Mouse (Mus musculus): Measurements from ENCODE around the gene Zcchc12. TPM values are rescaled to one million over a fixed set of nuclear protein-coding genes. Genes with fewer than 3 reads are reported as not detected.

The Zcchc12 gene
- polyA plus RNA-seq (2015; fragmentation: Nextera tagmentation; extraction: Ambion mirVana), result 5.1 and 7.2 TPM in 2 replicates

DNA sequence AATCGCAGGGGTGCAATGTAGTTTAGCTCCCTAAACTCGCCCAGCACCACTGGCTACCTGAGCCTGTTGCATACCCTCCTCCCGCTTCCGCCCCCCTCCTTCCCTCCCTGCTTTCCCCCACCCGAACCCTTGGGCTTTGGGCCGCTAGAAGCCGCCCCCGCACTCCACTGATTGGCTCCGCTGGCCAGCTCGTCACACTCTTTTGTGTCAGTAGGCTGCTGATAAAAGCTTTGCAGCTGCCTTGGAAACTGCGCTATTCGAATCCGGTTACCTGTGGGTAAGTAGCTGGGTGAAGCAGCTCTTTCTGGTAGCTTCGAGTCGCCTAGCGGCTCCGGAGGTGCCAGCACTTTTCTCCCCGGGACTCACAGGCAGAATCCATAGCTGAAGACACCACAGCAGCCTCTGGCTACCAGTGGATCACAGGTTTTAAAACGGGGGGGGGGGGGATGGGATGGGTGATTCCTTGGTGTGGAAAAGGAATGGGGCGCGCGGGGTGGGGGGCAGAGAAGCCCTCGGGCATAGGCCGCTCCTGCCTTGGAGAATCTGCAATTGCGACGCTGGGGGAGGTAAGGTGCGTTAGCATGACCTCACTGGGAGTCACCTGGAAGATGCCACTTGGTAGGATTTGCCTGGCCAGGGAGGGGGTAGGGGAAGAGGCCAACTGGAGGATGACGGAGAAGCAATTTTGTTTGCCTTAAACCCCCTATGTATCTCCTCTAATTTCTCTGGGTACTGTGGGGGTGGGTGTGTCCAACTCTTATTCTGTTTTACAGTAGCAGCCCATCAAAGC is at the start of gene Zcchc12:
TSS of gene Zcchc12 (plus strand) at position 169 of the 790 bp plus-strand sequence.
- H3K9ac ChIP-seq, result peak within 1 kb of the TSS; percentile 37
- peak within 1 kb of the TSS; percentile 68 for H3K4me2 ChIP-seq
- no peak; the same call in 1 of the 2 replicates for ATAC-seq (ENCODE audit: extremely low read depth, insufficient number of reproducible peaks, low FRiP score, low TSS enrichment)
- H3K9me3 ChIP-seq, result no peaks in the 10 kb centered on the region
- H3K4me1 ChIP-seq, result peaks cover 16% of the 10 kb centered on the region
- H3K36me3 ChIP-seq, result no peaks in the 10 kb centered on the region
- no peak within 1 kb of the TSS for H3K27ac ChIP-seq (replicated peaks)
- WGBS, result 16% methylated on average over 27 of the region's 28 CpGs
- H3K27me3 ChIP-seq (replicated peaks), result peaks cover 16% of the 10 kb centered on the region; the same call in 1 of the 2 replicates
- H3K4me3 ChIP-seq, result peak within 1 kb of the TSS; percentile 41

DNA sequence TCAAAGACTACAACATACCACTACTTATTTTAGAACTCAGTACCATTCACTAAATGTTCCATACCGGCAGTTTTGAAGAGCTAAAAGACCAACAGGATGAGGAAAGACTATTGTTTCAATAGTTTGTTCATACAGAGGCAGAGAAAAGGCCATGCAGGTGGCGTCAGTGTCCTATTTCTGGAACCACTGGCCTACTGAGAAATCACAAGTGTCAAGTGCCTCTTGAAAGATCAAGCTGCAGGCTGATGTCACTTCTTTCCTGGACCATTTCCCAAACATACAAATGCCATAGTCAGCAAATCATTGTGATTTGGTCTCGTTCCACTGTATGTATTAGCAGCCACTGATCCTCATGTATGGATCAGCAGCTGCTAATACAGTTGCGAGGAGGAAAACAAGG is 49.0 kb upstream of the Zcchc12 start:
- Histone ChIP-seq H3K9ac (no peak overlapping the region), H3K9me3 (no peaks in the 10 kb centered on the region), H3K4me1 (0 out of 2 replicates have a peak, but pooled peaks cover 9% of the 10 kb centered on the region), H3K27ac (replicated peaks) (peak overlapping the region; percentile 78), H3K36me3 (peaks cover 18% of the 10 kb centered on the region; the same call in 1 of the 2 replicates), H3K4me3 (no peak overlapping the region), H3K27me3 (replicated peaks) (no peaks in the 10 kb centered on the region), H3K4me2 (no peak overlapping the region)
- no peak; the same call in 1 of the 2 replicates for ATAC-seq (ENCODE audit: extremely low read depth, insufficient number of reproducible peaks, low FRiP score, low TSS enrichment)
- 22% methylated on average over 4 of the region's 4 CpGs for WGBS

DNA sequence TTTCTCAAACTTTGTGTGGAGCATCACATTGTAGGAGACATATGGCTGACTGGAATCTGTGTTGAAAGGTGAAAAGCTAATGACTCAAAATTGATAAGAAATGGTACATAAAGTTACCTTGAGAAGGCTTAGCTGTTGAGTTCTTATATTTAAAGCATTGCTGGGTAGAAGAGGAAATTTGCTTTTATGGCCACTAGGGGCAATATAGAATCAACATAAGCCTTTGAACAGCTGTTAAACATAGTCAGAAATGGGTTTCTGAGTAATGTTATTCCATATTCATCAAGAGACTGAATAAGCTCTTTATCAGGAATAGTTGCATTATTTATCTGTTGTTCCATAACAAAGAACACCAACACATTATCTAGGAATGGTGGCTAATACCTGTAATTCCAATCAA is 45.6 kb upstream of the Zcchc12 start:
- Histone ChIP-seq H3K27ac (replicated peaks) (no peak overlapping the region), H3K27me3 (replicated peaks) (no peaks in the 10 kb centered on the region), H3K9ac (no peak overlapping the region), H3K4me2 (no peak overlapping the region), H3K9me3 (no peaks in the 10 kb centered on the region), H3K36me3 (peaks cover 18% of the 10 kb centered on the region; the same call in 1 of the 2 replicates), H3K4me1 (0 out of 2 replicates have a peak, but pooled peaks cover 9% of the 10 kb centered on the region), H3K4me3 (no peak overlapping the region)
- no peak for ATAC-seq (ENCODE audit: extremely low read depth, insufficient number of reproducible peaks, low FRiP score, low TSS enrichment)

DNA sequence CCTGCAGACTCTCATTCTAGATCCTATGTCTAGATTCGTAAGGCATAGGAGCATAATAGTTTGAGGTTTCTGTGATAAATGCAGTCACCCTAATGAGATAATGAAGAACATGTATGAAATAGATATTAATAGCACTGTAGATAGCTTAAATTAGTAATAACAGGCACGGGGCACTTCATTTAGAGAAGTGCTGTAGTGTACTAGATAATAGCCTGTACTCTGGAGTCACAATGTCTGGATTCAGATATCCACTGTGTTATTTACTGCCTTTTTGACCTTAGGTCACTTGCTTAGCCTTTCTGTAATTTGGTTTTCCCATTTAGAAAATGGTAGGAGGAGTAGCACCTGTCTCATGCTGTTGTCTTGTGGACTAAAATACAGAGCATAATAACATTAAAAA is 39.0 kb upstream of the Zcchc12 start:
- Histone ChIP-seq H3K4me3 (no peak overlapping the region), H3K4me2 (no peak overlapping the region), H3K4me1 (peaks cover 21% of the 10 kb centered on the region; the same call in 1 of the 2 replicates), H3K9ac (no peak overlapping the region), H3K36me3 (no peaks in the 10 kb centered on the region), H3K9me3 (no peaks in the 10 kb centered on the region), H3K27me3 (replicated peaks) (no peaks in the 10 kb centered on the region), H3K27ac (replicated peaks) (peak overlapping the region; percentile 50)
- ATAC-seq (ENCODE audit: extremely low read depth, insufficient number of reproducible peaks, low FRiP score, low TSS enrichment), result no peak
- 31% methylated on average over 2 of the region's 2 CpGs for WGBS

DNA sequence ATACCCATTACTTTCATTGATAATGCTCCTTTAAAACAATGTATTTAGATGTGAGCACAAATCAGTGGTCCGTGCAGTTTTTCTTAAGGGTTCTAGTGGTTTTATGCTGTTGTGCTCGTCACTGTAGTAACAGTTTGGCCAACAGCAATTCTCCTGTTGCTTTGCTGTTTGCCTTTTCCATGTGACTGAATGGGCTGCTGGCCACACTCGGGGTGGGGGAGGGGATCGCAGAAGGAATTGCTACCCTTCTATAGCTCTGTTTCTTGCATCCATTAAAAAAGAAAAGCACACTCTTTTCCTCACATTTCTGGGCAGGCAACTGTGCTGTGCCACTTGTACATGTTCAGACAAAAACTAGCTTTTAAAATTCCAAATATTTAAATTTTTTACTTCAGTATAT is 34.1 kb upstream of the Zcchc12 start:
- ATAC-seq (ENCODE audit: extremely low read depth, insufficient number of reproducible peaks, low FRiP score, low TSS enrichment), result no peak
- no peak overlapping the region for H3K4me2 ChIP-seq
- no peaks in the 10 kb centered on the region for H3K9me3 ChIP-seq
- no peaks in the 10 kb centered on the region for H3K27me3 ChIP-seq (replicated peaks)
- H3K27ac ChIP-seq (replicated peaks), result no peak overlapping the region
- H3K9ac ChIP-seq, result no peak overlapping the region
- H3K4me3 ChIP-seq, result no peak overlapping the region
- peaks cover 20% of the 10 kb centered on the region; the same call in 1 of the 2 replicates for H3K4me1 ChIP-seq
- no peaks in the 10 kb centered on the region for H3K36me3 ChIP-seq
- 25% methylated on average over 4 of the region's 4 CpGs for whole genome bisulfite sequencing

DNA sequence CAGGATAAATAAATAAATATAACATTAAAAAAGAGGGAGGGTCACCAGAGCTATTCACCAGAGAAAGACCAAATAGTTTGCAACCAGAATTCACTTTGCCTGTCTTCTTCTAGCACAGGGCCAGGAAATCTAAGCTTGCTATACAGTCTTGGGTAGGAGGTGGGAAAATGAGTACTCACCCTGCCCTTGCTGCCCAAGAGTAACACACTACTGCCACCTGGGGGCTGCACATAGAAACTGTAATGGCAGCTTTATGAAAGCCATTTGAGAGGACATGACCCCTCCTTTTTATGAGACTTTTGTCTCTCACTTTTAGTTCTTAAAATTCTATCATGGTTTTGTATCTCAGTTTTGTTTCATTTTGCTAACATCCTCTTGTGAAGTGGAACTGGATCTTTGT is 12.1 kb upstream of the Zcchc12 start:
- Histone ChIP-seq H3K4me3 (no peak overlapping the region), H3K36me3 (no peaks in the 10 kb centered on the region), H3K27ac (replicated peaks) (no peak overlapping the region), H3K4me2 (no peak overlapping the region), H3K4me1 (no peaks in the 10 kb centered on the region), H3K9ac (no peak overlapping the region), H3K9me3 (no peaks in the 10 kb centered on the region), H3K27me3 (replicated peaks) (no peaks in the 10 kb centered on the region)
- no peak for ATAC-seq (ENCODE audit: extremely low read depth, insufficient number of reproducible peaks, low FRiP score, low TSS enrichment)

DNA sequence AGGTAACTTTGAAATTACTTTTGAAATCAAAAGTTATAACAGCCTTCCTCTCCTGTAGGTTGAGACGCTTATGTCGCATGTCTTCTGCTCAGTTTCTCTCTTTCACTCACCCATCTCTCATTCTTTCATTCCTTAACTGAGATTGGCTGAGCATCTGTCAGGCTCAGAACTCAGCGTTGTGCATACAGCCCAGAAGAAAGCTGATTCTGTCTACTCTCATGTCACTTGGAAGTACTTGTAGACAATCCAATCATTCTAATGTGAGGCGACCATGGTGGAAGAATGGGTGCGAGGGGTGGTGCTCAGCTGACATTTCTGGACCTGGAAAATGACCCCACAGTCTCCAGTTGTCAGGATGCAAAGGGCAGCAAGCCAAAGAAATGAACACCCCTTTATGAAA is 9.7 kb upstream of the Zcchc12 start:
- H3K9me3 ChIP-seq, result no peaks in the 10 kb centered on the region
- no peak for ATAC-seq (ENCODE audit: extremely low read depth, insufficient number of reproducible peaks, low FRiP score, low TSS enrichment)
- H3K4me3 ChIP-seq, result no peak overlapping the region
- H3K9ac ChIP-seq, result no peak overlapping the region
- WGBS, result 55% methylated on average over 5 of the region's 5 CpGs
- no peaks in the 10 kb centered on the region for H3K27me3 ChIP-seq (replicated peaks)
- no peak overlapping the region for H3K27ac ChIP-seq (replicated peaks)
- H3K4me2 ChIP-seq, result no peak overlapping the region
- no peaks in the 10 kb centered on the region for H3K4me1 ChIP-seq
- no peaks in the 10 kb centered on the region for H3K36me3 ChIP-seq

DNA sequence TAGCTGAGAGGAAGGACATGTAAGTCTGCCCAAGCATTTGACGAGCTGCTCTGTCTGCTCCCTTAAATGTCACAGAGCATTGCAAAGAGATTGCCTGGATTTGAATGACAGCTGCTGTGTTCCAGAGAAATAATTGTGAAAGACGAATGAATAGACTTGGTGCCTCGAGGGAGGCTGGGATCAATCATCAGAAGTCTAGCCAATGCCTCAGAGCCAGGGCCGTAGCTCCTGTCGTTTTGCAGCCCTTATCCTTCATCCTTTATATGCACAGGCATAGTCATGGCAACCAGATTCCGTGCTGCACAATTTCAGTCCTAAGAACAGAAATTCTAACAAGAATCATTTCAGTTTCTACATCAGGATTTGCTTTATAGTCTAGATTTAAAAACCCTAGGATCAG is 9.3 kb upstream of the Zcchc12 start:
- H3K4me2 ChIP-seq, result no peak overlapping the region
- no peaks in the 10 kb centered on the region for H3K4me1 ChIP-seq
- no peaks in the 10 kb centered on the region for H3K36me3 ChIP-seq
- H3K4me3 ChIP-seq, result no peak overlapping the region
- no peak overlapping the region for H3K9ac ChIP-seq
- H3K9me3 ChIP-seq, result no peaks in the 10 kb centered on the region
- no peak overlapping the region for H3K27ac ChIP-seq (replicated peaks)
- 35% methylated on average over 6 of the region's 6 CpGs for whole genome bisulfite sequencing
- H3K27me3 ChIP-seq (replicated peaks), result no peaks in the 10 kb centered on the region
- ATAC-seq (ENCODE audit: extremely low read depth, insufficient number of reproducible peaks, low FRiP score, low TSS enrichment), result no peak

DNA sequence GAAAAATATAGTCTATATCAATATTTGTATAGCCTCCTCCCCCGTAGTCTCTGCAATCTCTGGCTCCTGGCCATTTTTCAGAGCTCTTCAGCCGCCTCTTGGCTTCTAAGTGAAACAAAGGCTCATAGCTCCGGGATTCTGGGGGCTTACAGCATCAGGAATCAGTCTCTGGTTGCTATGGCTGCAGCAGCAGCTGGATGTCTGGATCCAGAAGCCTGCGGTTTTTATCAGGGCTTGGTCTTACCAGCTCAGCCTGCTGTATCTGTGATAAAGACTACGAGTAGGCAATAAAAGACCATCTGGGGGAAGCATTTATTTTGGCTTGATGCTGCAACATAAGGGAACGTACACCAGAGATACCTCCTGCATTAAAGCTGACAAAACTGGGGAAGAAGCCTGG is 1.8 kb upstream of the Zcchc12 start:
- no peak overlapping the region for H3K4me2 ChIP-seq
- H3K4me3 ChIP-seq, result no peak overlapping the region
- whole genome bisulfite sequencing, result 19% methylated on average over 6 of the region's 6 CpGs
- no peaks in the 10 kb centered on the region for H3K36me3 ChIP-seq
- no peak overlapping the region for H3K27ac ChIP-seq (replicated peaks)
- ATAC-seq (ENCODE audit: extremely low read depth, insufficient number of reproducible peaks, low FRiP score, low TSS enrichment), result no peak
- no peak overlapping the region for H3K9ac ChIP-seq
- H3K4me1 ChIP-seq, result peaks cover 16% of the 10 kb centered on the region
- H3K9me3 ChIP-seq, result no peaks in the 10 kb centered on the region
- H3K27me3 ChIP-seq (replicated peaks), result peaks cover 16% of the 10 kb centered on the region; the same call in 1 of the 2 replicates

DNA sequence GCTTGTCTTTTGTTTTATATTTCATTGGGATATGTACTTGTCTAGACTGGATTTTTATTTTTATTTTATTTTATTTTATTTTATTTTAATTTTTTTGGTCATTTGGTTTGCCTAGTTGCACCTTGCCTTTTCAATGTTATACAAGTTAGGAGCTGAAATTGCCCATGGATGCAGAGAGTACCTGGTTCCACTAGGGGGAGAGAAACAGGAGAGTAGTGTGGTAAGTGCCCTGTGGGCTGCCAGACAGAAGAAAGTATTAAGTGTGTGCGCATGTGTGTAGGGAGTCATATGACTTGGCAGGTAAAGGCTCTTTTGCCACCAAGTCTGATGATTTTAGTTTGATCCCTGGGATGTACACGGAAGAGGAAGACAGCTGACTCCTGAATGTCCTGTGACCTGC is 13.8 kb downstream of the Zcchc12 start:
- no peak for ATAC-seq (ENCODE audit: extremely low read depth, insufficient number of reproducible peaks, low FRiP score, low TSS enrichment)
- WGBS, result 57% methylated on average over 2 of the region's 2 CpGs
- Histone ChIP-seq H3K9ac (no peak overlapping the region), H3K4me3 (no peak overlapping the region), H3K9me3 (no peaks in the 10 kb centered on the region), H3K4me2 (no peak overlapping the region), H3K27me3 (replicated peaks) (no peaks in the 10 kb centered on the region), H3K36me3 (no peaks in the 10 kb centered on the region), H3K27ac (replicated peaks) (no peak overlapping the region), H3K4me1 (no peaks in the 10 kb centered on the region)

DNA sequence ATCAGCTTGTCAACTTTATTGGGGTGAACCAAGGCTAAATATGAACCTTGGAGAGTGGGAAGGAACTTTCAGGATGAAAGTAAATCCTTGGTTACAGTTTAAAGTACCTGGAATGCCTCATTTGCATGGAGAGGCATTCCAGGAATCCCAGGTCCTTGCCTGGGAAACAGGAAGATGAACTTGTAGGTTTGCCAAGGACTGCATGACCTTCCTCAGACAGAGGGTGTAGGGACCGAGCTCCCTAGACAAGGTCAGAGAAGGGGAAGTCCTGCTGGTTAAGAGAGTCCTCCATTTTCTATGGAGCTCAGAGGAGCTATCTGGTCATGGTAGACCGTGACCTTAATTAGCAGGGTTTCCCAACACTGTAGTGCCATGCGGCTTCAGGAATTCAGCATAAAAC is 15.5 kb downstream of the Zcchc12 start:
- Histone ChIP-seq H3K9me3 (no peaks in the 10 kb centered on the region), H3K4me1 (no peaks in the 10 kb centered on the region), H3K27me3 (replicated peaks) (no peaks in the 10 kb centered on the region), H3K9ac (no peak overlapping the region), H3K27ac (replicated peaks) (no peak overlapping the region), H3K4me3 (no peak overlapping the region), H3K4me2 (no peak overlapping the region), H3K36me3 (no peaks in the 10 kb centered on the region)
- WGBS, result 71% methylated on average over 3 of the region's 3 CpGs
- ATAC-seq (ENCODE audit: extremely low read depth, insufficient number of reproducible peaks, low FRiP score, low TSS enrichment), result no peak

DNA sequence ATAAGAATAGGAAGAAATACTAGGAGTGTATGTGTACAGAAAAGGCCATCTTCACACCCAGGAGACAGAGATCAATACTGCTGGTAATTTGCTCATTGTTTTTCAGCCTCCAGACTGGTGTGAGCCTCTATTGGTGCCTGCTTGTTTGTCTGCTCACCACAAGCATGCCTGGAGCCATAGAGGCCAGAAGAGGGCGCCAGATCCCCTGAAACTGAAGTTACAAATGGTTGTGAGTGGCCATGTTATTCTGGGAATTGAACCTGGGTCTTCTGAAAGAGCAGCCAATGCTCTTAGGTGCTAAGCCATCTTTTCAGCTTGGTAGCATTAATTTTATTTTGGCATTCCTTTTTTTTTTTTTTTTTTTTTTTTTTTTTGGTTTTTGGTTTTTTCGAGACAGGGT is 25.7 kb downstream of the Zcchc12 start:
- 35% methylated on average over 2 of the region's 2 CpGs for WGBS
- Histone ChIP-seq H3K36me3 (no peaks in the 10 kb centered on the region), H3K4me3 (no peak overlapping the region), H3K9ac (no peak overlapping the region), H3K27ac (replicated peaks) (no peak overlapping the region), H3K4me2 (no peak overlapping the region), H3K4me1 (no peaks in the 10 kb centered on the region), H3K9me3 (no peaks in the 10 kb centered on the region), H3K27me3 (replicated peaks) (no peaks in the 10 kb centered on the region)
- ATAC-seq (ENCODE audit: extremely low read depth, insufficient number of reproducible peaks, low FRiP score, low TSS enrichment), result no peak
